Mouse (Mus musculus) small intestine, adult 2 months (tissue): Measurements from ENCODE around the gene Plau.
A peak's percentile ranks its signal among the peaks of the same experiment; 100 is the strongest.

ENCODE experiments used
- CTCF ChIP-seq: fragments of 200-500 bp; IDR thresholded peaks from 2 replicates; pipeline ENCODE4 v1.5.1; 2012; ENCODE audit warnings: low read depth, mild to moderate bottlenecking, control low read depth, inconsistent platforms, low read length, moderate library complexity, mixed read lengths; ENCODE audit not compliant: insufficient replicate concordance, insufficient read length; ENCODE audit errors: extremely low read depth
- POLR2A ChIP-seq: fragments of 200-500 bp; IDR thresholded peaks from 2 replicates; pipeline ENCODE4 v1.6.1; 2012; ENCODE audit warnings: low read depth, mild to moderate bottlenecking, control low read depth, inconsistent platforms, low read length, moderate library complexity

DNA sequence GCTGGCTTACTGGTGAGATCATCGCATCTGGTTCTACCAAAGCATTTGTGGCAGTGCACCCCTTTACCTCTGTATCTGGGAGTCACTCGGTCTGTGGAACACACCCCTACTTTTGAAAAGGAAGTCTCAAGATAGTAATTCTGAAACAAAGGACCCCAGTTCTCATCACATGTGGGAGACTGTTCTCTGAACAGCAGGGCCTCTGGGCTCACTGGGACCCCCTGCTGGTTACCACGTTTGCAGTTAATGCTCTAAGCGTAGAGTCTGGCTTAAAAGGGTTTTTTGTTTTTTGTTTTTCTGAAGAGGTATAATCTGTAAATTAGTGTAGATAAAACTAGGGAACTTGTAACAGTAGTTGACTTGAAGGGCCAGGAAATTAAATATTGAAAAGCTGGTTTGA lies 49.8 kb downstream of the Plau start:
- TF ChIP-seq CTCF (peak; percentile 22; the same call in 1 of the 2 replicates), POLR2A (no peak)
